Mouse (Mus musculus) G1E-ER4 (cell line): ENCODE data around the gene Mogat2. TPM values are rescaled to one million over a fixed set of nuclear protein-coding genes. Genes with fewer than 3 reads are reported as not detected.

Experiments used
- GATA1 ChIP-seq: IDR thresholded peaks from one replicate; pipeline ENCODE4 v1.8.0; 2012; ENCODE audit warnings: low read length, inconsistent platforms
- polyA plus RNA-seq: library from polyadenylated mRNA; stranded (reverse); fragments of >175 nt; gene quantifications from 2 replicates; pipeline ENCODE4 v1.2.3, GENCODE M21; 2012

The Mogat2 gene
- polyA plus RNA-seq, 1 experiment, result not detected

DNA sequence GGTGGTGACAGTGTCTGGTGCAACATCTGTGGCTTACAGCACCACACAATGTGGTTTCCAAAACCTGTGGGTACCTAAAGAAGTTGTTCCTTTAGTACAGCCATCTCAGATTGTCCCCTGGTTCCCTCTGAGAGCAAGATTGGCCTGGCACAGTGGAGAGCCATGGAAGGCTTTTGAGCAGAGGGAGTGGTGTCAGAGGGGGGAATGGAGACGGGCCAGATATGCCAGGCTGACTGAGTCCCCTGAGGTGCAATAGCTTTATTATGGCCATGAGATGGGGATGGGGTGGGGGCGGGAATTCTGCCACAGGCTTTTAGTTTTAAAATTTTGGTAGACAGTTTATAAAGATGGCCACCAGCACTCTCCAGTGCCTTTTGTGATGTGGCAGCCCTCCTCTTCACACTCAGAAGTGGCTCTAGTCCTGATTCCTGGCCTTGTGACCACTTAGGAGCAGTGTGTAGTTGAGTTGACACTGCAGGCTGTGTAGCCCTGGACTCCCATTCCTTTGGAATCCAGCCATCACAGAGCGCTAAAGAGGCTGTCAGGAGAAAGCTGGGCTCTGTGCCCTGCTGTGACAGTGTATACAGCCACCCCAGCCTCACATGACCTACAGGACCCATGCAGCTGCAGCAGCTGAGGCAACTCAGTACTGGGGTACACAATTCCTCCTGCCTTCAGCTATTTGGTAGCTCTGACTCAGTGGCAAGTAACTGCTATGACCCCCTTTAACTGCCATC, 20.9 kb downstream of the Mogat2 start:
- no peak for TF ChIP-seq GATA1

DNA sequence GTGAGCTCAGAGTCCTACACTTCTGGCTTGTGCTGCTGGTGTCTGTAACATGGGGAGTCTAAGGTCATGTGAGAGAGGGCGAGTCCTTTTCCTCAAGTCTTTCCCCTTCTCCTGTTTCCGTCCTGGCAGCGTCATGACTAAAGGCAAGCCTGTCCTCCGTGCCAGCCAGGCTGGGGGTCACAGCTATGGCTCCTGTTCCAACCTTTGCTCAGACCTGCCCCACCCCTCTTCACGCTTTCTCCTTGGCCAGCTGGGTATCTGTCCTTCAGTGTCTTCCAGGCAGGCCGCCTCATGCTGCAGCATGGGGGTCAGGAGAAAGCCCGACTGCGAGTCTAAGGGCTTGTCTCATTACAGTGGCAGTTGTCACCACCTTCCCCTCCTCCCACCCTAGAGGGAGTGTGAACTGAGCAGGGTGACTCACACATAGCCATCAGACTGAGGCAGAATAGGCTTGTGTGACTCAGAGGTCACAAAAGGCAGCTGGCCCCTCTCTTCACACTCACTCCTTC, 23.0 kb downstream of the Mogat2 start:
- no peak for TF ChIP-seq GATA1

DNA sequence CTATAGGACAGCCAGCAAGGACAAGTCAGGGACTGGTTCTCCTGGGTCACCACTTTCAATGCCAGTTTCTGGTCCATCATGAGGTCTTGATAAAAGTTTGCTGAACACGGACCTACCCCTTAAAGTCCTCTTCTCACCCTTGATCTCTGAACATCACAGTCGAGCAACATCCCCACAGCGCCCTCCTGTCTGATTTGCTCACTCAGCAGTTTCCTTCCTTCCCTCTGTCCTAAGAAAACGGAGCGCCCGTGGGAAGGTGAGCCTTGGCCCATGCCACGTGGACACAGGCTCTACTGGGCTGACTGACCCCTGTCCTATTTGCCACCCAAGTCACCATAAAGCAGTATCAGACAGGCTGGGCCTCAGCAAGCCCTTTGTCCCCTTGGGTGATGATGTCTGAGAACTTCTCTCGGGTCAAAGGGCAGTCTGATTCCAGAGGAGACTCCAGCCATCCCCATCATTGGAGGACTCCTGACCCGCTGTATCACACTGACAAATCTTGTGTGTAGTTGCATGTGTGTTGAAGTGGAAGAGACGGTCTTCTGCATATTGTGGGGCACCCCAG, 23.7 kb downstream of the Mogat2 start:
- TF ChIP-seq GATA1, result no peak

DNA sequence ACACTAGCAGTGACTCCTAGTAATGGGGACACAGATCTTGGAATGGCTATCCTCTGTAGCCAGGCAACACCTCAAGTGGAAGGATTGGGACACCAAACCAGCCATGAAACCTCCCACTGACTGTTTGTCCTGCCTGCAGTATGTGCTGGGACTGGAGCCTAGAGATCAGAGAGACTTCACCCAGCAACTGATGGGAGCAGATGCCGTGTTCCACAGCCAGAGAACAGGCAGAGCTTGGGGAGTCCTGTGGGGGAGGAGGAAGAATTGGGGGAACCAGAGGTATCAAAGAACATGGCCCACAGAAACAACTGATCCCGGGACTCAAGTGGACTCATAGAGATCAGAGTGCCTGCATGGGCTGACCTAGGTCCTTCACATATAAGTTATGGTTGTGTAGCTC, 24.7 kb downstream of the Mogat2 start:
- TF ChIP-seq GATA1, result no peak

DNA sequence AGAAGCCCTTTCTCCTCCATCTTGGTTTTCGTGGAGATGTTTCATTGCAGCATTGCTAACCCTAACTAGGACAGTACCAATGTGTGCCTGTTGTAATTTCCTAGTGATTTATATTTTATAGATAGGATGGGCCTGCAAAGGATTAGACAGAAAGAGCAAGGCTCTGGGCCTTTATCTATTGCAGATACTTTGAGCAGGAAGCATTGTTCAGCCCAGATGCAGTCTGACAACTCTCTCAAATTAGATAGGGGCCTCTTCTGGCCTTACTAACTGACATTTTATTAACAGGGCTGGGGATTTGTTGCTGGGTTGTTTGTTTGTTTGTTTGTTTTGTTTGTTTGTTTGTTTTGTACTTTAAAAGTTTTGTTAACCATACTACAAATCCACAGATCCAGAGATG, 25.4 kb downstream of the Mogat2 start:
- TF ChIP-seq GATA1, result no peak

DNA sequence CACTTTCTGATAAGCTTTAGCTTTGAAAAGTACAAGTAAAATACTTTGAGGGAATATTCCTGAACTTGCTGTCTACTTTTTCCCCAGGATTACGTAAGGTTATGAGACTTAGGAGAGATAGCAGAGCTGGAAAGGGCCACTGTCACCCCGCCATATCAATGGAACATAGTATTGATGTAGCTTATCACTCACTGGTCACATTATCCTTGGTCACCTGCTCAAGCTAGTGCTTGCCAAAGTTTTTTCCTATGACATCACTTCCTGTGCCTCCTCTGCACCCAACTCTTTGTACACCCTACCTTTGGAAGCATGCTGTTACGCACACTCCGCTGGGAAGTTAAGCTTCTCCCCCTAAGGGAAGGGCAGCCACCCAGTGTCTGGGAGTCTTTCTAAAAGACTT, 29.7 kb downstream of the Mogat2 start:
- TF ChIP-seq GATA1, result no peak

DNA sequence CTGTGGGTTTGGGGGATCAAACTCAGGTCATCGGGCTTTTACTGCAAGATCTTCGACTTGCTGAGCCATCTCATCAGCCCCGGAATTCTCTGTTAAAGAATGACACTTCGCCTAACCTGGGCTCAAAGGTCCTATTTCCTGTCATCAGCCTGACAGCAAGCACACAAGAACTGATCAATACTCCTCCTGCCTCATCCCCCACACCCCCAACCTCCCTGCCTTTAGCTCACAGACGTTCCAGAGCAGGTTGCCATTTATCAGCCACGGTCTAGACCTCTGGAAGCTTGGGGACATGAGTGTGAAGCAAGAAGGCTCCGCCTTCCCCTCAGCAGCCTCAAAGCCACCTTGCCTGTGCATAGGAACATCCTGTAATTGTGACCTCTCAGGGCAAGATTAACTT, 32.1 kb downstream of the Mogat2 start:
- no peak for TF ChIP-seq GATA1

DNA sequence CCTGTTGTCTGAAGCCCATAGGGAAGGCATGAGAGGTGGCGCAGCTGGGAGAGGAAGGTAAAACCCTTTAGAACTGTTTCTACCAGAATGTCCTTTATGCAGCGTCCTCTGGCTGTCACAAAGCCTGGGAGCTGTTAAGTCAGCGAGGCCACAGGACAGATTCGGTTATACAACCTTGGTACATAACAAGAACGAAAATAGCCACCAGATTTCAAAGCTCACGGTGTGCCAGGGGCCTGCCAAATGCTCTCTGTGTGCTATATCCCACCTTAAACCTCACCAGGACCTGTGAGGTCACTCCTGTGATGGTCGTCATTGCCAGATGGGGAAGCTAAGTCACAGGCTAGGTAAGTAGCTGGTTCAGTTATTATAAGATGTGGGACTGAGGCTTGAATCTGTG, 36.3 kb downstream of the Mogat2 start:
- TF ChIP-seq GATA1, result no peak

DNA sequence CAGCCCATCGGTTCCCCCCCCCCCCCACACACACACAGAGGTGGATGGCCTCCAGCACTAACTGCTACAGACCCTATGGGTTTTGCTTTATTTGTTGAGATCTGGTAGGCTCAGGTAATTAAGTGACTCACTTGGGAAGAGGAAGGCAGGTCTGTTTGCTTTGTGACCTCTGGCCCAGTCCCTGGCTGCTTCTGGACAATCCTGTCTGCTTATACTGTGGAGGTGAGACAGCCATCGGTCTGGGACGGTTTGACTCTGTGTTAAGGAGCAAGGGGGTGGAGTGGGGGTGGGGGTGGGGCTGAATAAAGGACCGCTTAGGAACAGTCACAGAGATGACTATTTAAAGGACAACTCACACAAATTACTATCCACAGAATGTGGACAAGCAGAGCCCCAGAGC, 38.1 kb downstream of the Mogat2 start:
- TF ChIP-seq GATA1, result no peak

DNA sequence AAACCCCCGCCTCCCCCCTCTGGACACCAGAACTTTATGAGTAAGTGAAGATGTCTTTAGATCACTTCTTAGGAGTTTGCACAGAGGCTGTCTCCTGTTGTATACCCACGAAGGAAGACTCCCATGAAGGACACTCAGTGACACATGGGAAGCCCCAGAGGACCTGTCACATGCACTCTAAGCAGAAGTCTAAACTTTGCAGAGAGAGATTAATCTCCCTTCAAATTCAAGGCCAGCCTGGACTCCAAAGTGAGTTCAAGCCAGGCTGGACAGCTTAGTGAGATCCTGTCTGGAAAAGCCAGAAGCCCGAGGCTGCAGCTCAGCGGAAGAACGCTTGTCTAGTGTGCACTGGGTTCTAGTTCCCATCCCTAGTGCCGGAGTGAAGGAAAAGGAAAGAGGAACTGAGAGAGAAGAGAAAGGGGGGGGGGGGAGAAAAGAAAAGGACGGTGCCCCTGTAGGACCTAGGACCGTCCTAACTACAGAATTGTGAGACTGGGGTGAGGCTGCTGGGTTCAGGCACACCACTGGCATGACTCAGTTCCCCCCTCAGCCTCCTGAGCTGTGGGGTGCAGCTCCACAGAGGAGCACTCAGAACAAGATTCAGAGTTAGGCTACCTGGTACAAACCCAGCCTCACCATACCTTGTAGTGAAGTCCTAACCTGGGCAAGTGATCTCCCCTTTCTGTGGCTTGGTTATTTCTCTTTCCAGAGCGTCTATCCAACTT, 38.8 kb downstream of the Mogat2 start:
- no peak for TF ChIP-seq GATA1

DNA sequence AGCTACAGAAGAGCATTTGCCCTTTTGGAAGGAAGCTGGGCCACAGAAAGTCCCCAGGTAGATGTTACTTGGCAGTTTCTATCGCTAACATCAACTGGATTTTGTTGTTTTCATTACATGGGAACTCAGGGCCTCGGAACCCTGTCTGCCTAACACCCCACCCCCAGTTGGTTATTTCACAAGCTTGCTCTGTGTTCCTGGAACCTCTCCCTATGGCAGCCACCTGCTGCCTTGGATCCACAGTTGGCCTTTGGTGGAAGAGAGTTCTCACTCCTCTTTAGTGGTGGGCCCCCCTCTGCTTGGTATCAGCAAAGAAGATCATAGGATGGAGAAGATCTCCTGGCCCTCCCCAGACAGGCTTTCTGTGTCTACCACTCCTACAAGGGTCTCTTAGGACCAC, 39.6 kb downstream of the Mogat2 start:
- TF ChIP-seq GATA1, result no peak

DNA sequence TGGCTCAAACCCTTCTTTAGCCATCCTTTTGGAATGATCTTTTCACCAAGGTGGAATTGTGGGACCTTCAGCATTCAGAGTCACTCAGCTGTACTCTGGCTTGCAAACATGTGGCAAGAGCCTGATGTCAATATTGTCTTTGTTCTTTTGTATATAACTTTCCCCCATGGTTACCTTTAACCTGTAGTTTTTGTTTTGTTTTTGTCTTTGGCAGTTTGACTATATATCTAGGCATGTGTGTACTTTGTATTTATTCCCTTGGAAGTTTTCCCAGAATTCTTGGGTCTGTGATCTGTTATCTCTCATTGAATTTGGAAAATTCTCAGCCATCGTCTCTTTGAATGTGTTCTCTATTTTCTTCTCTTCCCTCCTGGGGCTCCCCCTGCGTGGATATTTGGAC, 43.9 kb downstream of the Mogat2 start:
- no peak for TF ChIP-seq GATA1

DNA sequence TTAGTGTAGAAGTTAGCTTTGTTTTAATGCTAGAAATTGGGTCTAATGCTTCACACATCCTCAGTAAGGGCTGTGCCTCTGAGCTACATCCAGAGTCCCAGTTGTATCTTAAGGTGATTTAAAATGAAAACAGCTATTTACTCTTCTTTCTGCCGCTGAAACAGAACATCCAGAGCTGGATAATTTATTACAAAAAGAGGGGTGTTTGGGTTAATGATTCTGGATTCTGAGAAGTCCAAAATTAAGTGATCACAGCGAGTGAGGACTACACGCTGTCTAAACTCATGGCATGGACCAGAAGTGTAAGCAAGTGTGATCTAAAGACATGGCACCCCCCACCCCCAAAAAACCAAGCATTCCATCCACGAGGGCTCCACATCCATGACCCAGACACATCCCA, 44.5 kb downstream of the Mogat2 start:
- TF ChIP-seq GATA1, result no peak

DNA sequence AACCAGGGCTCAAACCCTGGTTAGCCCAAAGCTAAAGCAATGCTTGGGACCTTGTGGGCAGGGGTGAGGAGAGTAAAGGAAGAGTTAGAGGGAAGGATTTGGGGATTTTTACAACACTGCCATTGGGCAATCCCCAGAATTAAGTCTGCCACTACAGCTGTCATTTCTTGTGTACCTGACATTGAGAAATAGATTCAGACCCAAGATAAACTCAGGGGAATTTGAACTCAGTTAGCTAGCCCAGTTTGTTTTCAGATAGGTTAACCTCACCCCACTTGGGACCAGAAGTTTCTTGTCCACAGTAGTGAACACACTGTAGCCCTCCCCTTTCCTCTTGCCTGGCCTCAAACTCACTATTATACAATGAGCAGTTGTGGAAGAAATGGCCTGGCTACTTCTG, 47.0 kb downstream of the Mogat2 start:
- TF ChIP-seq GATA1, result no peak

DNA sequence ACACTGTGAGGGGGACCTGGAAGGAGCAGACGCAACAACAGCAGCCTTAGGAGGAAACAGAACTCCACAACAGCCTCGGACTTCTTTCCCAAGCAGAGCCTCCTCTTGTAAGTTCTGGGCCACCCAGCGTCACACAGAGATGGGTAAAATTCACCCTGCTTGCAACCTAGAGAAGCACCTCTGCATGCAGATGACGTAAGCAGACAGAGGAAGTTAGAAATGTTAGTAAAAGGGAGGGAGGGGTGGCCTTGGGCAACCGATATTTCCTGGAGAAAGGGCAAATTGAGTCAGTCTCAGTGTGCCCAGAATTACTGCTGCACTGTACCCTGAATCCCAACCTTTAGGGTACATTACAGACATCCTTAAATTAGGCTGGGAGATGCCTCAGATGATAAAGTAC, 48.5 kb downstream of the Mogat2 start:
- TF ChIP-seq GATA1, result no peak

DNA sequence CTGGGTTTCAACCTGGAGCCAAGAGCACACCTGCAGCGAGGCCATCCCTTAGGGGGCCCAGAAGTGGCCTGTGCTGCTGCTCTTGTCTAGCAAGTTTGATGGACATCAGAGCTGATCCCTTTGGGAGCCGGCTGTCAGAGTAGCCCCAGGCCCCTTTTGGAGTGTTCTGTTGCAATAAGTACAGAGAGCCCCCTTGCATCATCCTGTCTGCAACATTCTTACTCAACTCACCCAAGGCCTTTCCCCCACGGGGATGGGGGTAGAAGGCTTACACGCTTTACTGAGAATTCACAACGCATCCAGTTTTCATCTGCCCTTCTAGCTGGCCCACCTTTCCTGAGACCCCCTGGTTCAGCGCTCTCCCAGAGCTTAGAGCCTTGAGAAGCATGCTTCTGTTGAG, 49.8 kb downstream of the Mogat2 start:
- no peak for TF ChIP-seq GATA1

DNA sequence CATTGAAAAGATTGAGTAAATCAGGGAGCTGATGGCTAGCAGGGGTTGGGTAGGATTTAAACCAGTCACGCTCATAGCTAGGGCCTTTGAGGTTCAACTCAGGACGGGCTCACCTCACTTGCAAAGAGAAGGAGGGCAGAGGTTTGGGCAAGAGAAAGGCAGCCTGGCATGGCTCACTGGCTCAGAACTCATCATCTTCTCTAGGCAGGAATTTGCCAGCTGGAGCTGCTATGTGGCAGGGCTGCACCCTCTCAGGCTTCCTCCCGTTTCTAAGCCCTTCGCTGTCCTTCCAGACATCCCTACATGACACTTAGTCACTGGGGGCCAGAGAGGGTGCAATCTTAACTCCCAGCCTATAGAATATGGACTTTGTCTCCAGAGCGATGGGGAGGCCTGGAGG, 51.0 kb downstream of the Mogat2 start:
- TF ChIP-seq GATA1, result no peak
